Mouse (Mus musculus): ENCODE data around the gene Ankfn1. TPM values are rescaled to one million over a fixed set of nuclear protein-coding genes. Genes with fewer than 3 reads are reported as not detected.

Gene Ankfn1
- not detected in 2 replicates for polyA plus RNA-seq (2012; ENCODE audit: low replicate concordance)

GRCm38 (mm10) chr11:89777431-89777830 is at the start of gene Ankfn1:
TSS of gene Ankfn1 (minus strand) at chr11:89777653.

Other genes with a start within 250 kb of the Ankfn1 start
- gene Pctp, start 225.2 kb upstream of the Ankfn1 start, polyA plus RNA-seq (2012; ENCODE audit: low replicate concordance) = 0.20 and 0.25 TPM in 2 replicates

Measured in leukemia stem cell, adult 10-12 weeks (primary cell).